Mouse (Mus musculus) spleen, postnatal 4 days (tissue): ENCODE results near the gene Lmtk2.

ENCODE experiments used
- DNase-seq, 2 experiments: peaks; one replicate each; pipeline ENCODE4 v3.0.0; 2022; ENCODE audit warnings: low spot score in 2 of 2

The Lmtk2 gene

DNA sequence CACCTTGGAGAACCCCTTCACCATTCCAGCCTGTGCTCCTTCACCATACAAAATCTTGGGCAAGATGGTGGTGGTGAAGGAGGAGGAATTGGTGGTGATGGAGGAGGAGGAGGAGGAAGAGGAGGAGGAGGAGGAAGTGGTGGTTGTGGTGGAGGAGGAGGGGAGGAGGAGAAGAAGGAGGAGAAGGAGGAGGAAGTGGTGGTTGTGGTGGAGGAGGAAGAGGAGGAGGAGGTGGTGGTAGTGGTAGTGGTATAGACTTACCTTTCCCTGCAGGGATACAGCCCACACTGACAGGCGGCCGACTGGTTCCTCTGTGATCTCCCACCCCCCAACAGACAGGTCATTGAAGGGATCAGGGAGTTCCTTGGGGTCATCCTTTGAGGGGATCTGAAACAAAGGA, 115.8 kb downstream of the Lmtk2 start:
- no peak for DNase-seq

DNA sequence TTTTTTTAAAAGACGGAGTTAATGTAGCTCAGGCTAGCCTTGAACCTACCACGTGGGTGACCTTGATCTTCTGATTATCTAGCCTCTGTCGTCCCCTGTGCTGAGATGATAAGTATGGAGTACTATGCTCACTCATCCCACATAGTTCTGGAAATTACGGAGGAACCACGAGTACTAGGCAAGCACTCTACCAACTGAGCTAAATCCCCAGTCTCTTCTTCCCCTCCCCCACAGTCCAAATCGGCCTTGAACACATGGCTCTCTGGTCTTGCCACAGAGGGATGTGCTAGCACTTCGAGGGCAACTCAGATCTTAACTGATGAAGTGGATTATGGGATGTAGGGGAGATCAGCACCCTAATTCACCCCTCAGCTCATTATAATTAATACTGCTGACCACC, 117.8 kb downstream of the Lmtk2 start:
- no peak for DNase-seq

DNA sequence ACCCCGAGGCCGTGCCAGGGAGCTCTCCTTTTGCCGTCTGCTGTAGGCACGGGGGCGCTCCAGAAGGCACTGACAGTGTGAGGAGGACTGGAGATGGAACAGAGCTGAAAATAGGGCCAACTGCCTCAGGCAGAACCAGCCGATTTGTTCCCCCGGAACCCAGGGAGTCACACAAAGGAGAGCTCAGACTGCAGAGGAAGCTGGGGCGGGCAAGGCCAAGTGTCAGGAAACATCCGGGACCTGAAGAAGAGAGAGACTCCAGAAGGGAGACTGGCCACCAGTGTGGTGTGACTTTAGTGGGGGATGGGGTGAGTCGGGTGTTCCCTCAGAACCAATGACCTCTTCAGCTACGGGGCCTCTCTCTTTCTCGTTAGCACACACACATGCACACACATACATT, 119.1 kb downstream of the Lmtk2 start:
- DNase-seq: no peak

DNA sequence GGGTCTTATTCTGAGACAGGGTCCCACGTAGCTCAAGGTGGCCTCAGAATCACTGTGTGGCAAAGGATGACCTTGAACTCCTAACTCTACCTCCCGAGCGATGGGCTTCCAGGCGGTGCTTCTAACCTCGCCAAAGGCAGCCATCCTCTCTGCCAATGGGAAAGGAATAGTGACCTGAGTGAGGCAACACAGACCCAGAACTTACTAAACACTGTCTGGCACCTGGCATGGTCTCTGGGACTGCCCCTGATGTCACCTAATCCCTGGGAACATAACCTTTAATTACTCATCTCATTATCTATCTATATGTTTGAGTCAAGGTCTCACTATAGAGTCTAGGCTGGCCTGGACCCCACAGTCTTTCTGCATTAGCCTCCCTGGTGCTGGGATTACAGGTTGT, 119.7 kb downstream of the Lmtk2 start:
- no peak for DNase-seq

DNA sequence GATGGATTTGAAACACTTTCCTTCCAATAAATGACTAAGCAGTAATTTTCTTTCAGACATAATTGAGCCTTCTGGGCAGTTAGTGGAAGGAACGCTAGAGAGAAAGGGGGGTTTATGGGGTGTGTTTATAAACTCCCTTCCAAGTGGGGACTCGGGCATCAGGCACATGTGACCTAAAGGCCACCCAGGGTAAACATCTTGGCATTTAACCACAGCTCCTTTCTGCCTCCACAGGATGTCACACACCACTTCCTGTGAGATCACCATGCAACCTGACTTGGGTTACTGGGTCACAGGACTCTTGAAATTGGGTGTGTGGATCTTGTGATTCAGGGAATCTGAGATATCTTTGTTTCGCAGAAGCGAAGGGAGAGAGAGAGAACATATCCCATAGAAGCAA, 121.1 kb downstream of the Lmtk2 start:
- no peak for DNase-seq

DNA sequence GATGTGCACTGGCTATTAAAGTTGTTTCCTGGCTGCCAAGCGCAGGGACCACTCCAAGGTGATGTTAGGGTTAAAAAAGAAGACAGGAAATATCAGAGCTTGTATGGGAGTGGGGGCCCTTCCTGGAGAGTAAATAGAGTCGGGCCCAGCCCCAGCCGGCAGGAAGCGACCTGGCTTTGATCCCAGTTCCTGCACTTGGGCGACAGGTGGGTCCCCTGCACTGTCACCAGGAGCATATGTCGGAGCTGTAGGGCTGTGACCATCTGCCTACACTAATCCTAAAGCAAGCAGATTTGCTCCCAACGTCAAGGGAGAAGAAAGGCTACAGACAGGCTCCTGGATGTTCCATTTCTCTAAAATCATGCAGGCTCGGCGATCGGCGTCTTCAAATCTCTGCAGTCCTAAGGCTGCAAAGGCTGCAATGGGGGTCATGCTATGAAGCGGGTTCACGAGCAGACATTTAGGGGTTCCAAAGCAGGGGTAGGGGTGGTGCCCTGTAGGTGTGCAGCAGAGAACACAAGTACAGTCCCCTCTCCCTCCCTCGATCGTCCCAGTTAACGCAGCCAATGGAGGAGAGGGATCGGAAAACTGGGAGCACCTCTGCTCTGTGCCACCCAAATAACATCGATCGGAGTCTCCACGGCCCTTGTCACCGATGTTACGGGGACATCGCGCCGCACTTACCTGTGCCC, 122.7 kb downstream of the Lmtk2 start:
- DNase-seq: no peak

DNA sequence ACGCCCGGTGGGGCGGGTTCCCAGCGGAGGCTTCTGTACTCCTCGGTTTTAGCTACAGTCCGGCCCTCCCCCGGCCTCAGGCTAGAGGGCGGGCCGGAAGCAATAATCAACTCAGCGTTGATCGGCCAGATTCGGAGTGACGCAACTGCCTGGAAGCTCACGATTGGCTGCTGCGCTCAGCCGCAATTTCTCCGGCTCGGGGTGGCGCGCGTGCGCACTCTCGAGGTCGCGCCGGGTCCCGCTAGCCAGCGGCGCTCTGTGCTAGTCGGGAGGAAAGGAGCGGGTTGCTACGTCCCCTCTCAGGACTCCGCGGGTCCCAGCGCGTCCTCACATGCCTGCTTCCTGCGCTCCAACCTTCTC, 123.2 kb downstream of the Lmtk2 start, which contains the start of gene Tecpr1:
Gene Tecpr1 (minus strand): TSS at position 113 of the 360 bp plus-strand sequence.
- peak; percentile 89 to 95 for DNase-seq

DNA sequence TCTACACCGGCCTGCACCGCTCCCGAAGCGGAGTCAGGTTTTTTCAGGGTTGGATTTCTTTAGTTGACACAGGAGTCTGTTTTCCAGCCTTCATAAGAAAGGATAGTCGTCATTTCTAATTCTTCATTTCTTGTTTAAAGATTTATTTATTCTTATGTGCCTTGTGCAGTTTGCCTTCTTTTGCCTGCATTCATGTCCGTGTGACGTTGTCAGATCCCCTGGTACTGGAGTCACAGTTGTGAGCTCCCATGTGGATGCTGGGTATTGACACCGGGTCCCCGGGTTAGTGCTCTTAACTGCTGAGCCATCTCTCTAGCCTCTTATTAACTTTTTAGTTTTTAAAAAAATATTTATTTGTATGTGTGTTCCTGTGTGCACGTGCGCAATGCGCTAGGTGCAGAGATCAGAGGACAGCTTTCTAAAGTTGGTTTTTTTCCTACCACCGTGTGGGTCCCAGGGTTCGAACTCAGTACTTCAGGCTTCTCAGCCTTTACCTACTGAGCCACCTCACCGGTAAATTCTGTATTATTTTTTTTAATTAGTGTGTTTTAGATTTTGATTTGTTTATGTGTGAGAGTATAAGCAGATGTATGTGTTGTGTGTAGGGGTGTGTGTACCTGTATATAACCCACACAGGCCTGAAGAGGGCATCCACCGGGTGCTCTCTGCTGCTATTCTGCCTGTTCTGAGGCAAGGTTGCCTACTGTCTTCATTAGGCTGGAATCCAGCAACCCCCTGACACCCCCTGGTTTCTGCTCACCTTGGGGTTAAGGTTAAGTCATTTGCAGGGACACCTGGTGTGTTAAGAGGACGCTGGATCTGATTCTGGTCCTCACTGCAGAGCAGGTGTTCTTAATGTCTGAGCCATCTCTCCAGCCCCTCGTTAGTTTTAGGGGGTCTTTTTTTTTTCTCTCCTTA, 123.9 kb downstream of the Lmtk2 start:
- no peak for DNase-seq

DNA sequence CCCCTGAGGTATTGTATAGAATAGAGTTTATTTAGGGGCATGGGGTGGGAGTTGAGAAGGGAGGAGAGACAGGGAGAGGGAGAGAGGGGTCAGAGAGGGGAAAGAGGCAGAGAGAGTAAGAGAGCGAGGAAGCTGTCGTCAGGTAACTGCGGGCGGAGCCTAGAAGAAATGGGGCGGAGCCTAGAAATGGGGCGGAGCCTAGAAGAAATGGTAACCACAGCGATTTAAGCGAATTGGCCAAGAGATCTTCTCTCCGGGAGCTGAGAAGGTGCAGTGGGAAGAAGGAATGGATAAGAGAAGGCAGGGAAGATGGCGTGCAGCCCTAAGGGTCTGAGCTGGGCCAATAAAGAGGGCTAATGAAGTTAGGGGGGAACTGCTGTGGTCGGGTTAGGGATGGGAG, 126.0 kb downstream of the Lmtk2 start:
- no peak for DNase-seq

DNA sequence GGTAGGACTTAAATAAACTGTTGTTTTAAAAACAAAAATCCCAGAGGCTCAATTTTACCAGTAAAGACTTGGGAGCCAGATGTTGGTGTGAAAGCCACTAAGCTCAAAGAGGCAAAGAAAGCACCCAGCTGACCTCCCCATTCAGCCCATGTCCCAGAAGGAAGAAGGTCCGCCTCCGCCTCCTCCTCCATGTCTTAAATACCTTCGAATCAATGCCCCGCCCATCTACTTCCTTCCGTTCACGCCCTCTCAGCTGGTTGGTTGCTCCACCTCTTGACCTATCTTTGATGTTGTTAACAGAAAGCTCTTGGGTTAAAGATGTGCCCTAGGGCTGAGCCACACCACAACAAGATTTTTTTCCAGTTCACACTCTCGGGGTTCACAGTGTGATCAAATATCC, 130.0 kb downstream of the Lmtk2 start:
- no peak for DNase-seq

DNA sequence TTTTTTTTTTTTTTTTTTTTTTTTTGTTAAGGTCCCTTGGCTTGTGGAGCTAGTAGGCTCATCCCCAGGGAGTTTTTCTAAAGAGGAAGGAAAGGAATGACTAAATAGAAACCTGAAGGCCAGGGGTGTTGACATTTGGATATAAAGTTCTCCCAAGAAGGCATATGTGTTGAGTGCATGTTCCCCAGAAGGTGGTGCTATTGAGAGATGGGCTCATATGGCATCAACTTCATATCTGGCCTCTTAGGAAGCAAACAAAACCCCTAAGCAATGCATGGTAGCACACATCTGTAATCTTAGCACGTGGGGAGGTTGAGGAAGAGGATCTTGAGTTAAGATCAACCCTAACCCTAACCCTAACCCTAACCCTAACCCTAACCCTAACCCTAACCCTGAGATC, 131.2 kb downstream of the Lmtk2 start:
- no peak for DNase-seq

DNA sequence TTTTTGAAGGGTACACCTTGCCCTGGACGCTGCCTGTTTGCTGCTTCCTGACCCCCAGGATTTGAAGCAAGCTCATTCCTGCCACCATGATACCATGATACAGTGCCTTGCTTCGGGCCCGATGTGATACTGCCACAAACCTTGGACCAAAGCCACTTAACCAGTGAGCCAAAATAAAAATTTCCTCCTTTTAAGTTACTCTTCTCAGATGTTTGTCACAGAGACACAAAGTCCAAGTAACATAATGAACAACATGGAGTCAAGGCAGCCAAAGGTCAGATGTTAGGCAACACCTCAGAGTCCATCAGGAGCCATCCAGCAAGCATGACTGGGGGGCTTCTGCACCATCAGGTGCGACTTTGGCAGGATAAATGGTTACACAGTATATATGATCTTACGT, 132.3 kb downstream of the Lmtk2 start:
- no peak for DNase-seq

DNA sequence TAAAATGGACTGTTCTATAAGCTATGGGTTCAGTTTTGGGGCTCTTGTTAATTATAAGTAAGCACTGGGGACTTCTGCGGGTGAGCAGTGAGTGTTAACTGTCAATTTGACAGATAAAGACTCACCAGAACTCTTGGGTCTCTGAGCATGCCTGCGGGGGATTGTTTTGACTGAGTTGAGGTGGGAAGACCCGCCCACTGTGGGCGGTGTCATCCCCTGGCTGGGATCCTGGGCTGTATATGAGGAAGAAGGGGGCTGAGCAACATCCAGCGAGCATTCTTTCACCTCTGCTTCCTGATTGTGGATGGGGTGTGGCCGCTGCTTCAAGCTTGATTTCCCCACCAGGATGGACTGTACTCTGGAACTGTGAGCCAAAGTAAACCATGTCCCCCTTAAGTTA, 134.0 kb downstream of the Lmtk2 start:
- no peak for DNase-seq

DNA sequence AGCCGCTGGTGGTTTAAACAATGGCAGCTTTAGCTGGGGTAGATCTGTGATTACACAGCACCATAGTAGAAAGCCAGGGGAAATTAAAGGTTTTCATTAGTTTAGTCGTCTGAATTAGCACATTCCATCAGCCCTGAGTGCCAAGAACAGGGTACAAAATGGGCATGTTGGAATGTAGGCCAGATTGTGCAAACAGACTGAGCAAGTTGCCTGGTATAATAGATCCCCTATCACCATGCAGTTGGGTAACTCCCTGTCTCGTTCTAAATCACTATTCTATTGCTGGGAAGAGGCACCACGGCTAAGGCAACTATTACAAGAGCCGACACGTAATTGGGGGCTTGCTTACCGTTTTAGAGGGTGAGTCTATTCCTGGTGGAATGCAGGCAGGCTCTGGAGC, 134.5 kb downstream of the Lmtk2 start:
- no peak for DNase-seq
